Mouse (Mus musculus) adrenal gland, adult 2 months (tissue): Measurements from ENCODE around the gene Foxa1. TPM values are rescaled to one million over a fixed set of nuclear protein-coding genes. Genes with fewer than 3 reads are reported as not detected.

Experiments
- polyA plus RNA-seq: library from polyadenylated mRNA; depleted of rRNA; stranded (reverse); fragments of >200 nt; gene quantifications from 2 replicates; pipeline ENCODE4 v1.2.3, GENCODE M21; 2012; rRNA removed
- total RNA-seq, 2 experiments: library from RNA; stranded (reverse); gene quantifications; 2 replicates each; pipeline ENCODE4 v1.2.3; 2021

The Foxa1 gene
- total and polyA plus RNA-seq, 3 experiments: 0.03 TPM; not detected in 2

Other genes with a start within 250 kb of the Foxa1 start
- gene Ttc6, start 17.2 kb upstream of the Foxa1 start, total RNA-seq: not detected
- gene Ttc6, start 17.2 kb upstream of the Foxa1 start, polyA plus RNA-seq: not detected in 2 replicates